Mouse (Mus musculus) heart, adult 8-10 months (tissue): Measurements from ENCODE around the gene Col4a4. TPM values are rescaled to one million over a fixed set of nuclear protein-coding genes. Genes with fewer than 3 reads are reported as not detected.

ENCODE experiments used
- DNase-seq: peaks from one replicate; pipeline ENCODE4 v3.0.0; 2022; ENCODE audit warnings: low spot score
- total RNA-seq, 4 experiments: library from RNA; stranded (reverse); gene quantifications; 2 replicates each; pipeline ENCODE4 v1.2.4; 2022

The Col4a4 gene
- 1 to 10 TPM; 2.5 to 4.7 (median 4.3) TPM for total RNA-seq

DNA sequence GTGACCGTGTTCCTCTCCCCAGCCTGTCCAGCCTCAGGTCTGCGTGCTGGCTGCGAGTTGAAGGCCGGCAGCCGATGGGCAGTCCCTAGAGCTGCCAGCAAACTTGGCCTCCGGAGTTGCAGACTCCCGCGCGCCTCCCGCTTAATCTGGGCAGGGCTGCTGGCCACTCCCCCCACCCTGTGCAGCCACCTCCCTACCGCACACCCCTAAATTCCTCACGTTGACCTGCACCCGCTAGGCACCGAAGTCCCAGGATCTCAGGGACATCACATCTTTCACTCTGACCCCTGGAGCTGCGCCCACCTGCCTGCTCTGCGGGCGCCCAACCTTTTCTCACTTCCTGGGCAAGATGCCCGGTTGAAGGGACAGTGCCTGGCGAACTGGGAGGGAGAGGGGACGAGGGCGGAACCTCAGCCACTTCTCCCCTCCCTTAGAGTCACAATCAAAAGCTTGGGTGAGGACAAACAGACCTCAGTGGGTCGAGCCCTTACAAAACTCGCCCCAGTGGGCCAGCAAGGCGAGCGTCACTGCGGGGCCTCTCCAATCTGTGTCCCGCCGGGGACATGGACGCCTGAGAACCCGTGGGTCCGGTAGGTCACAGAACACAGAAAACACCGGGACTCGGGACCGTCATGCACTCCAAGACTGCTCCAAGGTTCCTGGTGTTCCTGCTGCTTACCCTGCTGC is at the start of gene Col4a4, which contains the start of gene Col4a3:
Gene Col4a4, minus strand, starts transcription at position 137 of the 687 bp plus-strand sequence.
Gene Col4a3, plus strand, starts transcription at position 209 of the 687 bp plus-strand sequence.
- peak; percentile 40 for DNase-seq

DNA sequence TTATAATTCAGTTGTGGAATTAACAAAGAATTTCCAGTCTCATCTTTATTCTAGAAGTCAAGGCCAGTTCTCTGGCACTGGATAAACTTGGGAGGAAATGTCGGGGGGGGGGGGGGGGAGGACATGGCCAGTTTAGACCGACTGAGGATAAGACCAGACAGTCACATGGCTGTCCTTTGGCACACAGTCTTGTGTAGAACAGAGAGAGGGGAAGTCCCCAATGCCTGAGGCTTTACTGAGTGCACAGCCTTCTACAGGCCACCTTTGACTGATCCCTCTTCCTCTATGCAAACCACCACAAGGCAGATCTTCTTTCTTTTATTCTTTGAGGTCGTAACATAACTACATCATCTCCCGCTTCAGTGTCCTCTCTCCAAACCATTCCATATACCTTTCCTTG is 49.7 kb upstream of the Col4a4 start:
- peak; percentile 41 for DNase-seq

DNA sequence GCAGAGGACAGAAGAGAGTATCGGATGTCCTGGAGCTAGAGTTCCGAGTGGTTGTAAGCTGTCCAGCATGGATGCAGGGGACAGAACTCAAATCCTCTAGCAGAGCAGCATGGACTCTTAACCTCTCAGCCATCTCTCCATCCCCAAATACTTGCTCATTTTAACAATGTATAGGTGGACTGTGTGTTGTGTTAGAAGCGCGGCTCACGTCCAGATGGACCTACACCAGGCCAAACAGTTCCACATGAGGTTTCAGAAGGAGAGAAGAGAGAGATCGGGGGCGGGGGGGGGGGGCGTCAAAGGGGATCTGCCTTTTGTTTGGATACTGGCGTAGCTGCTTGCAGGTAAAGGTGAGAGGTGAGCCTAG is 48.6 kb upstream of the Col4a4 start:
- no peak for DNase-seq

DNA sequence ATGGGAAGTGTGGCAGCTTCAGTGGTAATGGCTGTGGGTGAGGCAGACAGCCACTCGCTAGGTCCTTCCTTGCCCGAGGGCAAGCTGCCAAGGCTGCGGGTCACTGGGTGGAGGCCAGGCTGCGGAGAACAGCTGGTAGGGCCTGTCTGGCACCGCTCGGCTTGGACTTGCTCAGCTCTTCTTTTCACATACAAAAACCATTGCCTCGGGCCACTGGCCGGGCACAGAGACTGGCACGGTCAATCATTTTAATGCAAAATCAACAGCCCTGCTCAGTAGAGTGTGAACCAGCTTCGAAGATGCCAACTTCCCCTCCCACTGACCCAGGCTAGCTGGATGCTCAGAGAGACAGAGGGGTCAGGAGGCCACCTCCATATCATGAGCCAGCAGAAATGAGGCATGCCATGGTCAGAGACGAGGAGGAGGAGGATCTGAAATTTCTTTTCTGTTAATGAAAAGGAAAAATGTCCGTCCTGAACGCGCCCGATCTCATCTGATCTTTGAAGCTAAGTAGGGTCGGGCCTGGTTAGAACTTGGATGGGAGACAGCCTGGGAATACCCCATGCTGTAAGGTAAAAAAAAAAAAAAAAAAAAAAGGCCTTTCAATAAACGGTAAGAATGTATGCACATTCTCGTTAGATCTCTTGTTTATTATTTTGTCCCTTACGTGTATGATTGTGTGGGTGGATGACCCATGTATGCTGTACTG is 48.0 kb upstream of the Col4a4 start:
- DNase-seq = peak; percentile 32

DNA sequence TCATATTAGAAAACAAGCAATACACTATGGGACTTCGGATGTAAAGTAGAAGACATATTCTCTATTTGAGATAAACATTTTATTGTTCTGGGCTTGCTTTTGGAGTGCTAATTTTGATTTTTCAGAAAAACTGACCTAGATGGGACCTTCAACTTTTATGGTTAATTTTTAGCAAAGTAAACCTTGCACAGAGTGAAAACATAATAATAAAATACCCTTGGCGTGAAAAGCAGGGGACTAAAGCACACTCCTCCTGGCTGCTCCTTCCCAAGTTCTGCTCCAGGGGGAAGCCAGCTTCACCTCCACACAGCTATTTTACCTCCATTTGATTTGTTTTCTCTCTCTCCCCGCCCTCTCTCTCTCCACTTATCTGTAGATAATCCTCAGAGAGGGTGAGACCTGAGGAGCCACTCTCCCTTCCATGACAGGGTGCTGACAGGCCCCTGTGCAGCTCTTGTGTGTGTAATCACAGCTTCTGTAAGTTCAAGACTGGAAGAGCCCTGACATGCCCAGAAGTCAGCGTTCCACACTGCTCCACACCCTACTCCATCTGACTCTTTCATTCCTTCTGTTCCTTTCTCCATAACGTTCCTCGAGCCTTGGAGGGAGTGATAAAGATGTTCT is 44.6 kb upstream of the Col4a4 start:
- DNase-seq = no peak

DNA sequence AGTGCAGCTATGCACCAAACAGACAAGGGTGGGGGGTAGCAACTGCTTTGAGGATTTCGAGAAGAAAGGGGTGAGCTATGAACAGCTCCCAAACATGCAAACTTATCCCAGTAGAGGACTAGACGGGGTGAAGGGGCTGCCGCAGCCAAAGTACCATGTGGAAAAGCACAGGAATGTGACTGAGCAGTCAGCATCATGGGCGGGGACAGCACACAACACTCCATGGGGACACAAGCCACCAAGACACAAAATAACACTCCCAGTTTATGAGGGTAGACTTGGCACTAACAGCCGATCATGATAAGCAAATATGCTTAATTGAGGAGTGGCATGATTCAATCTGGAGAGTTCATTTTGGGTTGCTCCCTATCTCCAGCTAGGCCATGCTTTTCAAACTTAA is 42.8 kb upstream of the Col4a4 start:
- no peak for DNase-seq

DNA sequence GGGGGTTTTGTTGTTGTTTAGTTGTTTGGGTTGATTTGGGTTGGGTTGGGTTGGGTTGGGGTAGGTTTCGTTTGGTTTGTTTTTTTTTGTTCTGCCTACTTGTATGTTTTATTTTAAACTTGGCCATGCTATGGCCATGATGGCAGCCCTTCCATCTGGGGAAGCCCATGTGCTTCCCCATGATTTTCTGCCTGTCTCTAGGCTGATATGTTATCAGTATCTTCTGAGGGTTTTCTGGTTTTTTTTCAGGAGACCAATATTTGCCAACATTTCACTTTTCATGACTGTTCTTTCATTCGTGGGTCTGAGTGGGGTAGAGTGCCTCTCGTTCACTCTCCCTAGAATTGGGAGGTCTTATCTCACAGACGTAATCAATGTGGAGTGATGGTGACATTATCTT is 41.0 kb upstream of the Col4a4 start:
- no peak for DNase-seq

DNA sequence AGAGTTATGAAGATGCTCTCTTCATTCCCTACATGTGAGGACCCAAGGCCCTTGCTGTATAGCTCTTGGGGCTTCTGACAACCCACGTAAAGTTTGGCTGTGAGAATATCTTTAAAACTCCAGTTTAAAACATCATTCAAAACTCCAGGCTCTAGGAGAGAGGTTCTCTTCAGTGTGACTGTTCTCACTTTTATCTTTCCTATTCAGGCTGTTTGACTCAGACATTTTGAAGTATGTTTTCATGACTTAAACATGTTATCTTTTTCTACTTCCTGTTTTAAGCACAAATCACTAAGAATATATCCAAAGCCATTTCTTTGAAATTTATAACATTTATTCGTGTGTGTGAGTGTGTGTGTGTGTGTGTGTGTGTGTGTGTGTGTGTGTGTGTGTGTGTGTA is 38.8 kb upstream of the Col4a4 start:
- DNase-seq = no peak

DNA sequence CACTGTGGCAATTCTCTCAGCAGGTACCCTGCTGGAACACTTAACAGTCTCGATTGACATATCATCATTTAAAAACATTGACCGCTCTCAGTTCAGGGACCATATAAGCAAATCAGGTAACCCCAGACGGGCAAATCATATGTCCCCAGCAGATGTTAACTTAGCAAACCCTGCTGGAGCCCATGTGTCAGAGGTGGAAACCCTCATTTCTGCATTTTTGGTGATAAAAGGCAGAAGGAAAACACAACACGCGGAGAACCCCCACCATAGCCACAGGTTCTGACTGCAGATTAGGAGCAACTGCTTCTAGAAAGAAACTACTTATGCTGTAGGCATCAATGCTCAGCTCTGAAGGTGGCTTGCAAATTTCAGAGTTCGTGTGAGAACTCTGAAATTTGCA is 38.3 kb upstream of the Col4a4 start:
- DNase-seq = no peak

DNA sequence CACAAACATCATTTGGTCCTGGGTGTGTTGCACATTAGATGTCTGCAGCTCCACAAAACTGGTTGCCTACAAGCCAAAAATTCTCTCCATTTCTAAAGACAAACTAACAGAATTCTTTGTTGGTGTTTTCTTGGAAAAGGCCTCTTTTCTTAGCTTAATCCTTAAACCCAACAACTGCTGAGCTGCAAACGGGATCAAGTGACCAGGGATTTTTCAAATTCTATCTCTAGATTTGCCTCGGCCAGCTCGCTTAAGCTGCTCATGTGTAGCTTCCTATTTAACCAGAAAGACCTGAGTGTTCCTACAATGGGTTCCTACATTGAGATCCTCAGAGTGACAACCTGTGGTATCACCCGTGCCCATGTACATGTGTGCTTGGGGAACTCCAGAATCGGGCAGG is 33.3 kb upstream of the Col4a4 start:
- no peak for DNase-seq

DNA sequence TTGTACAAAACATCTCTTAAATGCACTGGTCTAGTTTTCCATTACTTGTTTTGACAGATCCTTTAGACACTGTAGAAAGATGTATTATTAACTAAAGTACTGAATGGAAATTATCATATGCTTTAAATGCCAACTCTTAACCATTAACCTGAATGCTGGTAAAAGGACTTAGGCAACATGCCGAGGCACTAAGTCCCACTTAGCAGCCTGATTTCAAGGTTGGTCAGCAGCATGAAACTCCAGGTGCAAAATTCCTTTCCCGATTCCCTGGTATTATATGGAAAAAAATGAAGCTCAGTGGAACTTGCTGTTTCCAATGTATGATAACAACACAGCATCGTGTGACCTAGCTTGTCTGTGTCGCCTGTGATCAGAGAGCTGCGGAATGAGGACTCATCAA is 31.9 kb upstream of the Col4a4 start:
- DNase-seq = no peak

DNA sequence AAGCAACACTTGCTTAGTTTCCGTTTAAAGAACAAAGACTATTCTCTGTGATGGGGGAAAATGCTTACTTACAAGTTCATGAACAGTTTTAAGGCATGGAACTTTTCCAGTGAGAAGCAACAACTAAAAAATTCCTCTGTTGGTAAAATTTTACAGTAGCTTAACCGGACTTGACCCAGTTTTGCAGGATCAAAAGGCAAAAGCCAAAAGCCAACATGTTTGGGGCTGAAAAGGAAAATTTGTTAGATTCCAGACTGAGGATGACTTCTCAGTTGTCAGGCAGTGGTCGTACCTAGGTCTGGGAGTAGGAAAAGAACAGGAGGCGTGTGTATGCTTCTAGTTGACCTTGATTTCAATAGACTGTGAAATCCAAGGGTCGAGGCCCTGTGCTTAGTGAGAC is 31.4 kb upstream of the Col4a4 start:
- no peak for DNase-seq

DNA sequence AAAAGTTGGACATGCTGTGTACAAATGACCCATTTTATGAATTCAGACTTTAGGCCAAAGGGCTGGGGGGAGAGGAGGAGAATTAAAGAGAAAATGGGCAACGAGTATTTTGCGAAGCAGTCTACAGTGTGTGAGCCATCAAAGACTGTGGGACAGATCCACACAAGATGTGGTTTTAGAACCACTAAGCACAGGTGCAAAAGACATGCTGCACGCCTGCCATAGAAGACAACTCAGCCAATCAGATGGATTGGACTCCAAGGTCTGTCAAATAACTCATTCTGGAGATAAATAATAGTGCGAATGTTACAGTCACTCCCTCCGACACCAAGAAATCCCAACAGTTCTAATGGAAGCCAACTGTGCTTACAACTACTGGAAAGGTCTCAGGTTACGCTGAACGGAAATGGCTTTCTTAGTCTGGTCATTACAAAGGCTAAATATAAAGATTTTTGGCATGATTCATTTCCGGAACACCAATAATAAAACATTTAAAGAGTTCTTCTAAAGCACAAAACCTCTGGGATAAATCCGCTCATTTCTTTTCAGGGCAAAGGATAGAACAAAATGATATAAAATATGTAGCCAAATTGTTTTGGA is 25.5 kb upstream of the Col4a4 start:
- no peak for DNase-seq

DNA sequence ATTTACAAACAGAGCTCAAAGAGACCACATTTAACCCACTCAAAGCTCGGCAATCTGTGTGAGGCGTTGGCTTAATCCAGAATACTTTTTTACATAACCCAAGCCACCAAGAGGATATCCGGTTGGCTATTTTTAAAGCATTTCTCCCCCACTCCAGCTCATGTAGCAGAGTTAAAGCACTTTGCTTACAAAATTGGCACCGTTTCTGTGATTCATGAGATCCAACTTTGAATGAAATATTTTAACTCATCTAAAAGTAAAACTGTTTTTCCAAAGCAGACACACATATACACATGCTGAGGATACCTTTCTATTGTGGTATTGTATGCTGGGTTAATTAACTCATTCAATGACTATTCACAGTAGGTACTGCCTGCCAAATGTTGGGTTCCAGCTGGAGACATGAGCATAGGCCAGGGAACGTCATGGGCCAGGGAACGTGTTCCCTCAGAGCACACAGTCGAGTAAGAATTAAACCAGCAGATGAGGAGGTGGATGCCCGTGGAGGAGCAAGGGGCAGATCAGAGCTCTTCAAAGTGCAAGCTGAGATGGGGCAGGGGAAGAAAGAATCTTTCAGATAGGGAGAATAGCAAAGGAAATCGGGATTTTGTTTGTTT is 22.1 kb upstream of the Col4a4 start:
- DNase-seq = peak; percentile 53

DNA sequence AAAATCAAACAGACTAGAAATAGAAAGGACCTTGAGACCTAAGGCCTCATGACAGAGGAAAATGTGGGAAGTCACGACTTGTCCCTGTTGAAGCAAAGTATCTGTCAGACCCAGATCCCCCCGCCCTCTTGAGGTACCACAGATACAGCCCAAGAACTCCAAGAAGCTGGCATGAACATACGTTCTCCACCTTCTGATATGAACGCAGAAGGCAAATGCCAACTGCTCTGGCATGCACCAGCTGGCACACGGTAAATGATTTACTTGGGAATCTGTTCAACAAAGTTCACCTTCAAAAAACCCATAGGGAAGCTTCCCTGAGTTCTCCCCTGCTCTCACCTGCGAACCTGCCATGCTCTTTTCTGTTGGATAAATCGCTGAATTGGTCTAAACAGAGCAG is 19.2 kb upstream of the Col4a4 start:
- DNase-seq = no peak

DNA sequence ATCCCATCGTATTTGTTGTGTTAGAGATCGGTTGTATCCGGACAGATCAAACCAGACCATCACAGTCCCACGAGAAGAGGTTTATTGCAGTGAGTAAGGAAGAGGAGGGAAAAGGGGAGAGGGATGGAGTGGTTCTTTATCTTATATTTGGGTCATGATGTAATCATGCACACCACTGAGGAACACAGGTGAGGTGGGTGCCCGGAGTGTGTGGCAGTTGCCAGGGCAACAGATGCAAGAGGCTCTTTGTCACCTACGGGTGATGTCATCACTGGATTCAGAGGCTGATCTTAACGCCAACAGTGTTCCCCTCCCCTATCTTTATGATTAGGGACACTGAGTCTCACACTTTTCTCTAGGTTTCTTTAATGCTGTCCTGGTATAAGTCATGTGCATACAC is 18.7 kb upstream of the Col4a4 start:
- no peak for DNase-seq

DNA sequence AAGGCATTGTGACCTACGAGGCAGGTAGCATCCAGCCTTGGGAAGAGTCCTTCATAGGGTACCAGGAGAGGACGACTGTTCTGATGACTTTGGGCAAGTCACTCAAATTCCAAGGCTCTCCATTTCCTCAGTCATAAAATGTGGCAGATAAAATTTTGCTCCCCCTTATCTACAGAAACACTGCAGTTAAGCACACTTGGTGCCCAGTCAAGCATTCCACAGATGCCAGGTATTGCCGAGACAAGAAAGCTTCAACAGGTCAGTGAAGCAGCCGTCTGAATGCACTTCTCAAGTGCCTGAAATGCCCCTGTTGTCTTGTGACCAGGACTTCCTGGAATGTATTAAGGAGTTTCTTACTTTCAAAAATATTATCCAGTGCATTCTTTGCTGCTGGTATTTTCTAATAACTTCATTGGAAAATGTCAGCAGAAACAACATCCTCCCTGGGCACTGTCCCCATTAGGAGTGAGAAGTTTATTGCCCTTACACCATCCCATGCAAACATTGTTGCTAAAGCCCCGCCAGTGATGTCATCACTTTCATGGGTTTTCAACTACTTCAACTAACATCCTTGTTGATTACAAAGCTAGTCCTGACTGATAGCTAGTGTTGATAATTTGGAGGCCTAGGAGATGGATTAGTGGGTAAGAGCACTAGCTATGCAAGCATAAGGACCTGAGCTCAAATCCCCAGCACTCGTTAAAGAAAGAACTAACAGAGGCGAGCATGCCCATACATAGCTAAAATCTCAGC is 16.7 kb upstream of the Col4a4 start:
- no peak for DNase-seq

DNA sequence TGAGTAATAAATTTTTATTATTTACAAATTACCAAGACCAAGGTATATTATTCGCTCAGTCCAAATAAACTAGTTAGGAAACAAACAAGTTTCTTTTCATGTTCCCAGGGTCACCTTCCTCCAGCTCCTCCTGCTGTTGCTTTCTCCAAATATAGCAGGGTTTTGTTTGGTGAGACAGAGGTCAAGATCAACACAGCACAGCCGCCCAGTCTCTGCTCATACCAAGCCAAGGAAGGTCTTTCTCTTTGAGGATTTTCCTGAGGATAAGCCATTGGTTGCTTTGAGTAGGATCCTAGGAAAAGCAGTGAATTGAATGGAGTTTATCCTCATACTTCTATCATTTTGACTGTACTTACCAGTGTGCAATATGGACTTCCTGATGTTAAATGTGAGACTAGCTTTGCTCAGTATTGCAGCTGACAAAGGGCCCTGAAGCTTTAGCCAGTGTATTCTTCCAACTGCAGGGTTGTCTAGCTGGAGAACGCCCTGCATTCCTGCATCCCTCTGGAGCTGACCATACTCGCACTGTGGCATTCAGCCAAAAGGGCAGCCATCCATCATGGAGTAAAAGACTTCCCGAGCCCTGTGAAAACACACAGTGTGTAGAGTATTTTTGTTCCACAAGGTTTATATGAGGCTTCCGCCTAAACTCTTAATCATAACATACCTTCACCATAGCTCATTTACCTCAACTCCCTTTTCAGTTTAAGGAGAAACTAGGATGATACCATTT is 10.4 kb upstream of the Col4a4 start:
- DNase-seq = no peak

DNA sequence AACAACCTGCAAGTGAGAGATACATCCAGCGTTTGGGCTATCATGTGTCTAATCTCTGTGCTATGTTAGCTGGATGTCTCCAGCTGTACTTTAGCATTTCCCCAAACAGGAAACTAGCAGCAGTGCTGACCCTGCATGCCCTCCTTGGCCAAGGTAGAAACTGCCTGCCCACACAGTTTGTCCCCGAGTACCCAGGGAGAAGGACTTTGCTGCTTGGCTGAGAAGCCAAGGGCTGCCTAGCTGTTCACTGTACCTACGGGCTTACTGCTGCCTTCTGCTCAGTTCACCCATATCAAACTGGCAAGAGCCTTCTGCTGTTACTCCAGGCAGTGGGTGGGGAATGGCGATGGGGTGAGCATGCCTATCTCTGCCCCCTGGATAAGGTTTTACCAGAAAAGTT is 3.6 kb upstream of the Col4a4 start:
- no peak for DNase-seq

DNA sequence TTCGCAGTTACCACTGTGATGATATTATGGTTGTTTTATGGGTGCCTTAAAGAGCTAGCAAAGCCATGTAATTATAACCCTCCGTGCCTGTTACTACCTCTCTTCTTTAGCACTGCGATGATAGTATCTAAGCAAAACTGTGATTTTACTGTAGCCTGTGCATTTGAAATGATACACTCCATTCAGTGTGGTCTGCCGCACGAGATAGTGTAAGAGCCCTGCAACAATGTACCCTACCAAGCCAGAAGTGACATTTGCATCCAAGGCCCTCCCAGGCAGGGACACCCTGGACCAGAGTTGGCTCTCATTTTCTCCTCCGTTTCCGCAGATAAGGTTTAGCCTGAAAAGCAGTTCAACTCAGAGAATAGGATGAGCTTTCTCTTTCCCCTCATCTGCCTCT is 668 bp downstream of the Col4a4 start:
- no peak for DNase-seq

DNA sequence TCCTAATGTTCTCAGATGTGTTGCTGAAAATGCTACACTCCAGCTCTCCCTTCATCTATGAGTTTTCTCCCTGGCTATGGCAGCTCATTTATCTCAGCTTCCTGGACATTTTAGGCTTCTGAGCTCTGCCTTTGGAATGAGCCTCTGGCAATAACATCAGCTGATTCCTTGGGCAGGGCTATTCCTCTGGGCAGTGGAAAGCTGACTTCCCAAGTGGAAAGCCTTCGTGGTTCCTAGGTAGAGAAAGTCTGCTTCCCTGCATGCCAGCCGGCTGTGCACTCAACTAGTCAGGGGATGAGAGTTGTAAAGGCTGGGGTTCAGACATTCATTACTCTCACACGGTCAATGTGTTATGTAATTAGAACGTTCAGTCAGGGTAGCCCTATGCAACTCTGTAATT is 8.3 kb downstream of the Col4a4 start:
- no peak for DNase-seq
